Mouse (Mus musculus) ovary, postnatal 14 days (tissue): ENCODE measurements around the gene Plb1.

Experiments used
- DNase-seq: peaks from one replicate; pipeline ENCODE4 v3.0.0; 2022; ENCODE audit warnings: low spot score

The Plb1 gene

DNA sequence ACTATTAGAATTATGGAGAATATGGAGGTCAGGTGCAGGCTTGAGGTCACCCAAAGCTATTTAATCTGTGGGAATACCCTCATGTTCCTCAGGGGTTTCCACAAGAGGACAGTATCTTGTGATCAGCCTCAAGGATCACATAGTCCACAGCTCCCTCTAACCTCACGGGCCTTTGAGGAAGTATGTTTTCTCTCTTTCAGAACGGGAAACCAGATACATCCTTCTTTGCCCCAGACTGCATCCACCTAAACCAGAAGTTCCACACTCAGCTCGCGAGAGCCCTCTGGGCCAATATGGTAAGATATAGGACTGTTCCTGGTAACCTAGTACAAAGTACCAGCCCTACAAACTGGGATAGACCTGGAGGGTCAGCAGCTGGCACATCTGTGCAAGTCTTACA is 100.1 kb downstream of the Plb1 start:
- no peak for DNase-seq

DNA sequence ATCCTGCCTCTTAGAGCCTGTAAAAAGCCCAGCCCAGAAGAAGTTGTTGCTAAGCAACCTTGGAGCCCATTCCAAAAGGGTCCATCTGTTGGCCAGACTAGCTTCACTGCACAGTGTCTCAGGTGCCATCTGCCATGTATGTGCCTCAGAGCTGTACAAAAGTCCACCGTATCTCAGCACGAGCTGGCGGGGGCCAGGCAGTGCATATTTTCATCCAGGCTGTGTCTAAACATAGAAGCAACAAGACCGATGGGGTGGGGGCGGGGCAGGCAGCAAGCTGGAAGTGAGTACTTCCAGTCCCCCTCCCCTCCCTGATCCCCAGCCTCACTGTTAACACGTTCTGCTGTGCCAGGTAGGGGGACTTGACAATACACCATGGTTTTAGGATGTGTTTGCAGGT is 102.7 kb downstream of the Plb1 start:
- DNase-seq: no peak

DNA sequence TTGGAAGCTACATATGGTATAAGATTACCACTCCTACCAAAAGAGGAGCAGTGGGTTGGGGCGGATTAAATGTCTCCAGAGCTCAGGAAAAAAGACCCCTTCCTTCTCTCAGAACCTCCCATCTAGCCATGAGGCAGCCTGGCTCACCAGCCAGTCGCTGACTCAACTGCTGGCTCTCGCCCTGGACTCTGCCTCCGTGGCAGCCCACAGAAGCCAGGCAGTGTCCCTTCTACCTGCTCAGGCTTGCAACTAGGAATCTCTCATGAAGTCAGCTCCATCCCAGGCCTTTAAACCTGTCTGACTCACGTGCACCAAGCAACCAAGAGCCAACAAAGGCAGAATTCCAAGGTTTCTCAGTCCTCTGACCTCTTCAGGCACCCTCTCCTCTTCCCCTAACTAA is 103.6 kb downstream of the Plb1 start:
- no peak for DNase-seq

DNA sequence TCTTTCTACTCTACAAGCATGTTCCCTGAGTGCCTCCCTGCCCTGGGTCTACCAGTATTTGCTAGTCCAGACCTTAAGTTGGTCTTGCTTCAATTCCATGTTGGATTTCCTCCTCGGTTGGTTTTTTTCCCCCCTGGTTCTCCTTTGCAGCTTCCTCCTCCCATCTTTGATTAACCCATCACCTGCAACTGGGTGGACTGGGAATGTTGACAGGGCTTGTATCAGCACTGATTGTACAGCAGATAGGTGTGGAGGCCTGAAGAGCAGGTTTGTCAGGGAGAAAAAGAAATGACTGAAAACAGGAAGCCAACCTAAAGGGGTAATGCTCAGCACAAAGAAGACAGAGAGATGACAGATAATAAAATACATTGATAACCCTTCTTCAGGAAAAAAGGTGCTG is 104.8 kb downstream of the Plb1 start:
- DNase-seq: no peak

DNA sequence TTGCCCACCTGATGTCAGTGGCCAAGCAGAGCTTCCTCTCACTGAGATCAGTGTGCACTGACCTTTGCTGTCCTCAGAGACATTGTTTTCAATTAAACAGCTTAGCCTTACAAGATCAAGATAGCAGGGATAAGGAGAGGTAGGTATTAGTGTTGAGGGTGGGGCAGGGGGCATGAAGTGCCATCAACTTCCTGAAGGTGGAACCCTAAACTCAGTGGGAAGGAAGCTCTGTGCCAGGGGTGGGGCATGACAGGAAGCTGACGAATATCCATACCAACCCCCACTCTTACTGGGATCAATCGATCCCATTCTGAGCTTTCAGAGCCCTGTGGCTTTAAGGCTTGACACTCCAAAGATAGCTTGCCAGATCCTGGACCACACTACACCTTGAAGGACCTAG is 105.8 kb downstream of the Plb1 start:
- DNase-seq: no peak

DNA sequence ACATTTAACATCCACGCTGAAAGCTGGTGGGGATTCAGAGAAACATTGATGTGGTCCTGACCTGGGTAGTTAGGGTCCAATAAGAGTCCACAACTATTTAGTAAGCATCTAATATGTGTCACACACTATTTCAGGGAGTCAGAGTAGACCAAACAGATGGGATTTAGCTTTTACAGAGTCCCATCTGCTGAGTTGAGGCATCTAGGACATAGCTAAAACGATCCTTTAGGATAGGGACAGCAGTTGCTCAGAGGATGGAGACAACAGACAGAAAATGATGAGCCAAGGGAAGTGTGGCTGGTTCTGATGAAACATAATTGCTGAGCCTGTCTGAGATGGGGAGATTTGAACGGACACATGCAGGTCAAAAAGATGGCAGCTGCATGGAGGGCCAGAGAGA is 106.3 kb downstream of the Plb1 start:
- no peak for DNase-seq

DNA sequence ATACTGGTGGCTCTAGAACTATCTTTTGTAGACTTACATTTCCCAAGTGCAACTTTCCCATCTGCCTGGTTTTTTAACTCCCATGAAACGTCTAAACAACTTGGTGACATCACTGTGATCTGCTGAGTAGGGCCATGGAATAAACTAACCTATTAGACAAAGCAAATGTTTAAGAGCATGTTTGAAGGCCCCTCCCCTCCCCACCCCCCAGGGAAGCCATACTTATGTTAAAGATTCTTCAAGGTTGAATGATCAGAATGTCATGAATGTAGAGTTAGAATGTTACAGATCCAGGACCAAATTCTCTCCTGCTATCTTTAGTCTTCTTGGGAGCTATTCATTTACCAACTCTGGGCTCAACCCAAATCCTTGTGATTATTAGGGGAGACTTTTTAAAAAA is 107.7 kb downstream of the Plb1 start:
- no peak for DNase-seq

DNA sequence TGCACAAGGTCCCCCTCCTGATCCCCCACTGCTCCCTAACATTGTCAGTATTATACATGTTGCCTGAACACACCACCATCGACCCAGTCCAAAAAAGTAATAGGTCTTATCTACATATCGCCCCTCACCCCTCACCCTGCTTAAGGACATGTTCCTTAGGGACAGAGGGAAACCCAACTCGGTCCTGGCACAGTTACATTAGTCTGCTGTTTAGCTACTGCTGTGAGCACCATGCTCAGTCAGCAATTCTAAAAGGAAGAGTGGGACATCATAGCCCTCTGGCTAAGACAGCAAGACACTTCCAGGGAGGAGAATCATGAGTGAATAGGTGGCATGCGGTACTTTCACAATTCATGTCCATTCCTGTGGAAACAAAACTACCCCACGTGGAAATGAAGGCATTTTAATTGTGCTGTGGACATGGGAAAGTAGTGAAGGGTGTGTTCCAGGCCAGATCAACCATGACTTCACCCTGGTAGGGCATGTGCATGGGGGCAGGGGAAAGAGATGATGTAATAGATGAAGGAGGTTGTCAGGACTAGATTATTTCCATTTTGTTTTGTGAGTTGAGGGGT is 110.3 kb downstream of the Plb1 start:
- DNase-seq: no peak

DNA sequence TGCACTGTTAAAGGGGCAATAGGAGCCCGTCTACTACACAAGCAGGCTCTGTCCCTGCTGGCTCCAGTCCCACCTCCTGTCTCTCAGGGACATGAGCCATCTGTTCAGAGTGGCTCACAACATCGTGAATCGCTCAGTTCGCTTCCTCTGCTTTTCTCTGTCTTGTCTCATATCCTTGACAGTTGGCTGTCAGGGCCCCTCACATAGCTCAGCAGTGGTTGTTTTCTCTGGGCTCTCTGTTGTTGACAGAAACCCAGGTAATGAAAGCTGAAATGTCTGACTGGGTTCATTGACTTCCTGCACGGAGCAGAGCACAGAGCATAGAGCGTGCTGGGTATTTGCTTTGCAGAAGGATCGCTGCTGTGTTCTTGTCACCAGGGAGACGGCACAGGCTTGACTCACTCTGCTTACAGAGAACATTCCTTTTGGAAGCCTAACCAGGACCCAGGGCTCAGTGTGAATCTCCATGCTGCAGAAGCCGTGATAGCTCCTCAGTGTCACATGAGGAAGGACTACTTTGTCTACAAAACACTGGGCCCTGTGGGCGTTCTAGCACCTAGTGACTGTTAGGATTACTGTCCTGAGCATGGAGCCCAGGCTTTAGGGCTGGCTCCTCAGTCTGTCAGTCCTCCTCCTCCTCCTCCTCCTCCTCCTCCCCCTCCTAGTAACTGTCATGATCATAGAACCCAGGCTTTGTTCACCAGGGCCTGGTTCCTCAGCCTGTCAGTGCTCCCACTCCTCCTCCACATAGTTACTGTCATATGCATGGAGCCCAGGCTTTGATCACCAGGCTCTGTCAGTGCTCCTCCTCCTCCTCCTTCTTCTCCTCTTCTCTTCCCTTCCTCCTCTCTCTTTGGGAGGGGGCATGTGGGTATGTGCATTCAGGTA is 113.8 kb downstream of the Plb1 start:
- peak; percentile 34 for DNase-seq

DNA sequence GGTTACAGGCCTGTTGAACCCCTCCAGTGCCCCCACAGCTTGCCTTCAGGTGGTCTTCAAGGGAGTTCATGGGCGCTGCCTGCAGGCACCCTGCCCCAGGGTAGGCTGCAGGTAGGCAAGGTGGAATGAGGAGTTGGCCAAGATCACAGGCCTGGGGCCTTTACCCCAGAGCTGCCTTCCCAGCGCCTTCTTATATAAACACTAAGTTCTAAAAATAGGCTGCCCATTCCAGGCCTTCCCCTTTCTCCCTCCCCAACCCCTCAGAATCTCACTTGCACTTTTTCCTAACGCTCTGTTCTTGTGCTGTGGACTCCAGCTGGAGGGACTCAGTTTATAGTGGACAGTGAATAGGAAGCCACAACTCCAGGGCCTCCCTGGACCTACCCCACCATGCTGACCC is 117.2 kb downstream of the Plb1 start:
- no peak for DNase-seq

DNA sequence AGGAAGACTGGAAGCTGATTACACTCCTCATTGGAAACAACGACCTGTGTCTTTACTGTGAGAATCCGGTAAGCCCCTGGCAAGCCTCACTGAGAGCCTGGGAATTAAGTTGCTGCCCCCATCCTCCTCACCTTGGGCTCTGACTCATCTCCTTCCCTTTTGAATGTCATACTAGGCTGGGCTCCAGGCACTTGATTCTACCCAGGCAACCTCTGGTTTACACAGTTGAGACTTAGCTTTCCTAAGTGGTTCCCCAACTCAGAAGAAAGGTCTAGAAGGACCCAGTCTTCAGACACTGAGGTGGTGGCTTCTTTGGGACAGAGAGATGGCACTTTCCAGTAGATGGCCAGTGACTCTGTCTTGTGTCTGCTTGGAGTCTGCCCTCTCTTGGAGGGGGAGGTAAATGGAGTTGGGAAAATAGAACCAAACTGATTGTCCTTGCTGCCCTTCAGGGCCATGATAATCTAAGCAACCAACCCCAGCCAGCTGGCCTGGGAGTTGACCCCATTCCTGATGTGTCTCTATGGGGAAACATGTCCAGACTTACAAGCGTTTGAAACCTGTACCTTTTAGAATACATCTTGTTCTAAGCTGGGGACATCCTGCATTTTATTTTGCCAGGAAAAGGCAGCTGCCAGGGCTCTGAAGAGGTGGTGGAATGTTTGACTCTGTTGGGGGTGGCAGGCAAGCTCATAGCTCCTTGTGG is 118.2 kb downstream of the Plb1 start:
- DNase-seq: no peak

DNA sequence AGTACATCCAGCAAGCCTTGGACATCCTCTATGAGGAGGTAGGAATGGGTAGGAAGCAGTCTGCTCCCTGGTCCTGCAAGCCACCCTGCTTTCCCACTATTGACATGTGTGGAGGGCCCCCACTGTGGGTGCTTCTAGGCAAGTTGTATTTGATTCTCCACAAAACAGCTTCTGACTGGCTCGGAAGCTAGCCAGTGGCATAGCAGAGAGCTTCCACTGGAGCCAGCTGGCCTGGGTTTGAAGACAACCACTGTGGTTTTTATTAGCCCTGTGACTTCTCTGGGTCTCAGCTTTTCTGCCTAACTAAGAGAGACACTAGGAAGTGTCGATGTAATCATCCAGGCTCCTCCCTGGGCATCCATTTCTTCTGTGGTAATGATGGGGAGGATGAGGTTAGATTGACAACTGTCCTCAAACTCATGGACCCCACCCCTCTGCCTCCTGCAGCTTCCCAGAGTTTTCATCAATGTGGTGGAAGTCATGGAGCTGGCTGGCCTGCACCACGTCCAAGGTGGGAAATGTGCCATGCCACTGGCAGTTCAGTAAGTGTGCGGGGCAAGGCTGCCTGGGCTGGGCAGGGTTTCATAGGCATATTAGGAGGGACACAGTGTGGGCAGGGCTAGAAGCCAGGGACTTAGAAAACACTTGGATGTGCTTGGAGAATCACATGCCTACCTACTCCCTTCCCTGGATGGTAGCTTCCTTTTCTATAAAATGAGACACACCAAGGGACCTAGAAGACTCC is 119.4 kb downstream of the Plb1 start:
- DNase-seq: no peak

DNA sequence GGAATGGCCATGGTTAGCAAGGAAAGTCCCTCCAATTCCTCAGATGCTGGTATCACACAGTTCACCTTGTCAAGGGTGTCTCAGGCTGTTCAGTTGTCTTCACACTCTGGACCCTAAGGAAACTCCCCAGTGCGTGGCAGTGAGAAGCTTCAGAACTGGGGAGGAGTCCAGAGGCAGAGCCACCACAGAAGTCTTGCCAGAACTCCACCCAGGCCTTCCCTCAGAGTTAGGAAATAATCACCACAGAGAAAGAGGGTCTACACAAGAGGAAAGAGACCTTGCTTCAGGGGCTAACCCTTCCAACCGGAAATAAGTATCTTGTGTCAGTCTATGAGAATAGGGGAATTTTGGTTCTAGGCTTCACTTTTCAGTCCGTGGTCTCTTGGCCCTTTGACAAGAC is 120.3 kb downstream of the Plb1 start:
- no peak for DNase-seq

DNA sequence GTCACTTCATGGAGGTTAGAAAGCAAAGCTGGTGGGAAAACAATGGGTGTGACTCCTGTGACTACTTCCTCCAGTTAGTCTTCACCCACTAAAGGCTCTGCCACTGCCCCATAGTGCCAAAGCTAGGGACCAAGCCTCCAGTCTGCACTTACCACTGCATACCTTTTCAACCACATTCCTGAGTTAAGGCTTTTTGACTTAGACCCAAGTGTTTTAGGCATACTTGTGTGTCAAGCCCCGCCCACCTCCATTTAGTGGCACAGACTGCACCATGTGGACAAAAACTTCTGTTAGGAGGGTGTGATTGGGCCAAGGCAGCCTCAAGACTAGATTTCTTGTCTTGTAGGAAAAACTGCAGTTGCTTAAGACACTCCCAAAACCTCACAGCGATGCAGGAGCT is 120.8 kb downstream of the Plb1 start:
- DNase-seq: no peak

DNA sequence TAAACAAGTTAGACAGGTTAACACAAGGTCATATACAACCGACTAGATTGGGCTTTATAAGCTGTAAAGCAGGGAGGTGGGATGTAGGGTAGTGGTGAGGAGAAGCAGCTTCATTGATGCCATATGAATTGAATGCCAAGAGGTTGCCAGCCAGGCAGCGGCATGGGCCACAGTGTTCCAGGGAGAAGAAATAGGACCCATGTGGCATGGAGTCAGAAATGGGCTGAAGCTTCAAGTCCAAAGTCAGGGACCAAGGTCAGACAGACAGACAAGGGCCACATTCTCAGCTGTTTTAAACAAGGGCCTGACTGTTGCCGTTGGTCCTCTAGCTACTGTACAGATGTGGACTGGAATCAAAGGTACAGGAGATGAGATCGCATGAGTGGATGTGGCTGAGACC is 128.0 kb downstream of the Plb1 start:
- DNase-seq: no peak

DNA sequence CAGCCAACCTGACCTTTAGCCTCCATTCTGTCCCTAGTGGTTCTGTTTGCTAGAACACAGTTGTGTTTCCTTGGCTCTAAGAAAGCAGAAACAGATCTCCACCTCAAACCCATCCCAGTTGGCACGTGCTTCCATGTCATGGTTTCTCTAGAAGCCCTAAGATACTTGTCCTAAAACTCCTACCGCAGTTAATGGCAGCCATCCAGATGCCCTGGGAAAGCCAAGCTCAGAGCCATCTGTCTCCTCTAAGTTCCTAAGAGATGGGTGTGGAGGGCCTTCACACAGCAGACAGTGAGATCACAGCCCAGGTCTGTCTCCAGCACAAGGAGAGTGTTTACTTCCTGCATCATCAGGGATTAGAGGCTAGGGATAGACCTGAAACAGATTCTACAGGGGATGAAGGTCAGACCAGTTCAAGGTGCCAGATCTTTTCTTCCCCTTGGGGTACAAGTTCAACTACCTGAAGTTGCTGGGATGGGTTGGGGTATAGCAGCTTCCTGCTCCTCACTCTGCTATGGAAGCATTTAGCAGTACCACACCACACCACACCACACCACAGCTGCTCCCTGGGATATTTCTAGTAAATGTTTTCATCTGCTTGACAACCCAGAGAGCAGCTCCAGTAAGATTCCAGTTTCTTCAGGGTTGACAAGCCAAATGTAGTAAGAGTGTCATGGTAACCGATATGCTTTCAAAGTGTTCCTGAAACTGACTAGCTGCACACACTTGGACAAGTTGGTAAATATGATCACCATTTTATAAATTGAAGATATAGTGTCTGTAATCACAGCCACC is 129.1 kb downstream of the Plb1 start:
- DNase-seq: no peak

DNA sequence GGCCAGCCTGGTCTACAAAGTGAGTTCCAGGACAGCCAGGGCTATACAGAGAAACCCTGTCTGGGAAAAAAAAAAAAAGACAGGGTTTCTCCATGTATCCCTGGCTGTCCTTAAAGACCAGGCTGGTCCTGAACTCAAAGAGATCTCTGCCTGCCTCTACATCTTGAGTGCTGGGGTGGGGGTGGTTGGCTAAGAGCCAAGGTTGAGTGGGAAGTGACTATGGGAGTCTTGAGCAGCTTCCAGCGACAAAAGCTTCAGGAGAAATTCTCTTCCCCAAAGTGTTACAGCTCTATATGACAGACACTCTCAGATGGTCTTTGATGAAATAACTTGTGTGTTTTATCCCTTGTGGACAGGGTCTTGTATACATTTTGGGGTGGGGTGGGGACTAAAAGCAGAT is 136.9 kb downstream of the Plb1 start:
- no peak for DNase-seq

DNA sequence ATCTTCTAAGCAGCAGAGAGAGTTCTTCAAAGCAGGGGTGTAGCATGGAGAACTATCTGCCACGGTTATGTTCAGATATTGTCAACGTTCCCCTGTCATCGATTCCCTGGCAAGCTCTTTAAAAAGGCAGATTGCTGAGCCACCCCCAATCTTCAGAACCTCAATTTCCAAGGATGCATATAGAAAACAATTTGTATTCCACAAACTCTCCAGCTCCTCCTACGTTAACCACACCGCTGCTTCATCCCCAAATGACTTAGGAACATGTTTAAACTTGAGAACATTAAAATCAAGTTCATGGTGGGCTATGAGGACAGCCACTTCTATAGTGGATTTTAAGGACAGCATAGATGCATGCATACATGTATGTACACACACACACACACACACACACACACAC is 138.7 kb downstream of the Plb1 start:
- no peak for DNase-seq

DNA sequence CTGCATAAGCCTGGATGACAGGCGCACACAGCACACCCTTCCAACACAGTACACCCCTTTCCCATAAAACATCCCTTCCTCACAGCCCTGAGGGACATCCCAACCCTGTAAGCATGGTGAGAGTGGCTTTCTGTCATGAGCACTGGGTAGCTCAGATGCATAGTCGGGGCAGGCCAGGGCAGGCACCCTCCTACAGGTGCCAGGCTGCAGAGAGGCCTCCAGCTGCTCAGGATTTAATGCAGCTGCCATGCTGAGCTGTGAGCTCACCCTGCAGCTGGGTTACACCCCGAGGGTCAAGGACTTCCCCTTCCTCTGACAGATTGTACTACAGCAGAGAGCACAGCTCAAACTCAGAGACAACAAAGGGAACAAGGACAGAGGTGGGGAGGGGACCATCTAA is 146.0 kb downstream of the Plb1 start:
- DNase-seq: no peak

DNA sequence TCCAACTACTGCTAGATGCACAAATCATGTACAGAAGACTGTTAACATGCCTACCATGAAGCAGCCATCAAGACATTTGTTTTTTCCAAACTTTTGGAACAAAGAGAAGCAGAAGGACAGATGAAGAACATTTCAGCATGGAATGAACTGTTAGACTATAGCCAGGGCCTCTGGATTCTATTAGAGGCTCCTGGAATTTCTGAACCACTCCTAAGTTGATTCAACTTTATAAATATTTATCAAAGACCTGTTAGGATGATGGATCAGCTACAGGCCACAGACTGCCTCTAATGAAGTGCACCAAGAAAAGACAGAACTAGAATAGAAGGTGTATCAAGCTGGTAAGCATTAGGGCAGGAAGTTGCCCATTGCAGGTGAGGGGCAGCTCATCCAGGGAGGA is 156.1 kb downstream of the Plb1 start:
- DNase-seq: no peak

DNA sequence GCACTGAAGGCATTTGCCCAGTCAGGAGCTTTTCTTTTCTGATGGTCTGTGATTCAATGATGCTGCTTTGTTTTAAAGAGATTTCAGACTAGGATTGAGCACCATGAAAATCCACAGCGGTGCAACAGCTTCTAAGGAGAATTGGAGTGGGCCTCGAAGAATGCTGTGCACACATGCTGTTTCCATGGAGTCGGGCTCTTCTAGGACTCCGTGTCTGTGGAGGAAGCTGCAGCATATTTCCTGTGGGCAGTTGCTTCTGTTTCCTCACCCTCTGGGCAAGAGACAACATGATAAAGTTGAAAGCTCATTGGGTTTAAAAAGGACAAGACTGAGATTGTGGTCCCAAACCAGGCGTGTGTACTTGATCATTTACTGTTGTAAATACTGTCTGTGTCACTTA is 157.8 kb downstream of the Plb1 start:
- no peak for DNase-seq

DNA sequence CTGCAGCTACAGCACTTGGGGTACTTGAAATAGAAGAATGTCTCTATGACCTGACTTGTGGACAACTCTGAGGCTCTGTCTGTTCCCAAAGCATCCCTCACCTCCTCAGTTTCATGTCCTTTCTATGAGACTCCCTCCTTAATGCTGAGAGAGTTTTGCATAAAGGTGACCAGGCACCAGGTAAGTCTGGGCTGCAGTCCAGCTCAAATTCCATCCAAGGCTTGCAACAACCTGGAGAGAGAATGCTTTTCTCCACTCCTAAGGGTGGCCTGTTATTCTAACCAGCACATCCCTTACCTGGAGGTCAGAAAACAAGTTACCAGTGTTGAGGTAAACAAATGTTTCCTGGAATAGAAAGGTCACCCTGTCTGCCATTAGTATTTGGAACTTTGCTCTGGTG is 159.8 kb downstream of the Plb1 start:
- DNase-seq: no peak
